Mouse (Mus musculus) ES-E14 (cell line): ENCODE measurements around the gene Gramd1c. TPM values are rescaled to one million over a fixed set of nuclear protein-coding genes. Genes with fewer than 3 reads are reported as not detected.

Source experiments
- DNase-seq: peaks from one replicate; pipeline ENCODE4 v3.0.0-alpha.2; 2013; ENCODE audit warnings: low read depth, low spot score
- H3K27ac ChIP-seq: 2 replicates; pipeline ENCODE4 v1.5.1; 2012; ENCODE audit warnings: low read depth, mild to moderate bottlenecking, low read length, moderate library complexity, mixed read lengths; ENCODE audit not compliant: poor library complexity, insufficient read depth, severe bottlenecking
- H3K36me3 ChIP-seq: 2 replicates; pipeline ENCODE4 v1.6.1; 2012; ENCODE audit warnings: mild to moderate bottlenecking, low read length, moderate library complexity, mixed read lengths; ENCODE audit not compliant: control insufficient read depth, poor library complexity, insufficient read depth, severe bottlenecking
- H3K4me1 ChIP-seq, 2 experiments: fragments of 150-350 bp in 1 of 2; sonication (generic) in 1 of 2; 2 replicates each; pipeline ENCODE4 v1.6.1; 2012; ENCODE audit warnings: low read length in 2 of 2, mild to moderate bottlenecking in 1 of 2, mixed read lengths in 1 of 2; ENCODE audit not compliant: control insufficient read depth in 2 of 2, insufficient read depth in 2 of 2, poor library complexity in 1 of 2
- H3K4me3 ChIP-seq, 2 experiments: fragments of 150-350 bp in 1 of 2; sonication (generic) in 1 of 2; 2 replicates each; pipeline ENCODE4 v1.5.1; 2012; ENCODE audit warnings: low read length in 2 of 2, low read depth in 1 of 2, mild to moderate bottlenecking in 1 of 2, mixed read lengths in 1 of 2; ENCODE audit not compliant: insufficient read depth in 1 of 2, poor library complexity in 1 of 2, severe bottlenecking in 1 of 2
- H3K9ac ChIP-seq: 2 replicates; pipeline ENCODE4 v1.6.1; 2012; ENCODE audit warnings: low read depth, mild to moderate bottlenecking, low read length, mixed read lengths; ENCODE audit not compliant: poor library complexity, insufficient read depth, severe bottlenecking
- H3K9me3 ChIP-seq: fragments of 150-350 bp; sonication (generic); 2 replicates; pipeline ENCODE4 v1.6.1; 2012; ENCODE audit warnings: low read depth, mild to moderate bottlenecking, low read length; ENCODE audit not compliant: control insufficient read depth, insufficient read depth
- CHD2 ChIP-seq: IDR thresholded peaks from 2 replicates; pipeline ENCODE4 v1.6.1; 2014; ENCODE audit warnings: mild to moderate bottlenecking, low read depth, low read length, inconsistent platforms
- HCFC1 ChIP-seq: IDR thresholded peaks from 2 replicates; pipeline ENCODE4 v1.6.1; 2012; ENCODE audit warnings: low read length, inconsistent platforms, borderline replicate concordance; ENCODE audit not compliant: insufficient read depth
- MAFK ChIP-seq: IDR thresholded peaks from 2 replicates; pipeline ENCODE4 v1.6.1; 2014; ENCODE audit warnings: mild to moderate bottlenecking, low read depth, low read length, inconsistent platforms; ENCODE audit not compliant: insufficient read depth
- ZC3H11A ChIP-seq: IDR thresholded peaks from 2 replicates; pipeline ENCODE4 v1.6.1; 2012; ENCODE audit warnings: low read depth, mild to moderate bottlenecking, inconsistent platforms, low read length, borderline replicate concordance
- ZNF384 ChIP-seq: IDR thresholded peaks from 2 replicates; pipeline ENCODE4 v1.6.1; 2012; ENCODE audit warnings: low read depth, low read length, inconsistent platforms
- in situ Hi-C, 2 experiments: fragments of 600-800 bp; cut with MboI; formaldehyde crosslinking; loops; one replicate each; pipeline ENCODE4 v1.15.1; 2025; ENCODE audit warnings: low sequenced_read_pairs in 2 of 2, inconsistent platforms in 1 of 2; ENCODE audit not compliant: unreplicated experiment in 2 of 2
- total RNA-seq: library from RNA; depleted of rRNA; stranded (reverse); fragments of 300-350 nt; gene quantifications from 2 replicates; pipeline ENCODE4 v1.2.3, GENCODE M21; 2012; rRNA removed

Gene Gramd1c
- total RNA-seq, 1 experiment: 0.94 TPM

DNA sequence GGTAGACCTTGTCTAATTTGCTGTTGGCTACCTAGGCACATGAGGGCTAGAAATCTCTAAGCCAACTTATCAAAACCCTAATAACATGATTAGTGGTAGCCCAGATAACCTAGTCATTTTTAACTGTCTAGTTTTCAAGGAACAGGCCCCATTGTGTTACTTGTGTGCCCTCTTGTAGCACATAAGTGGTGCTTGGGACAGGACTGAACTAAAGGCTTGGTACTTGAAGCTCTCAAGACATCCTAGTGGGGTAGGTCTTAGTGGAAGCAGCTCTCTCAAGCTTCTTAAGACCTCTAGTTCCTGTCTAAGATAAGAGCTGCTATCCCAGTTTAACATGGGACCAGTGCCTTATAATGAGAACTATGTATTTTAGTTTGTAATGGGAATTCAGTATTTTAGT is 132.6 kb downstream of the Gramd1c start:
- Histone ChIP-seq H3K36me3 (no peaks in the 10 kb centered on the region), H3K4me3 (no peak overlapping the region), H3K27ac (no peak overlapping the region), H3K4me1 (peaks cover 0 to 6% of the 10 kb centered on the region in 2 experiments; a peak in 1 of 4 replicates), H3K9ac (no peak overlapping the region), H3K9me3 (no peaks in the 10 kb centered on the region)
- TF ChIP-seq HCFC1 (no peak), CHD2 (no peak), ZC3H11A (no peak), MAFK (no peak), ZNF384 (no peak)
- no peak for DNase-seq
- in situ Hi-C loops: no loop called here

Other genes starting within 250 kb of the Gramd1c start
- gene Ccdc191, start 173.5 kb downstream of the Gramd1c start, total RNA-seq: 12.2 and 13.8 TPM in 2 replicates
- gene Qtrt2, start 136.5 kb downstream of the Gramd1c start, total RNA-seq: 57.7 and 63.4 TPM in 2 replicates
- 3.3 and 3.7 TPM in 2 replicates for gene Zdhhc23, start 83.6 kb downstream of the Gramd1c start, total RNA-seq
- 67.9 and 82.8 TPM in 2 replicates for gene Atp6v1a, start 76.4 kb upstream of the Gramd1c start, total RNA-seq
- gene Naa50, start 76.5 kb upstream of the Gramd1c start, total RNA-seq: 43.0 and 72.5 TPM in 2 replicates
- 7.1 and 10.3 TPM in 2 replicates for gene Usf3, start 109.9 kb upstream of the Gramd1c start, total RNA-seq